Mouse (Mus musculus) CH12F3 (cell line): ENCODE data around the gene Gm20708.
"Not testable (repeated sequence)": the region's sequence is repeated elsewhere in the genome, so short reads cannot be mapped to it uniquely, and the experiment has no call there.

Source experiments
- in situ Hi-C: fragments of 300-500 bp; cut with MboI; formaldehyde crosslinking; loops from 2 replicates; pipeline ENCODE4 v1.14.3; 2020; ENCODE audit warnings: low sequenced_read_pairs

Gm20708 gene

GRCm38 (mm10) chr11:117780582-117781111, 28.8 kb upstream of the Gm20708 start:
- in situ Hi-C loops: no loop called here

GRCm38 (mm10) chr11:117781199-117781821, 28.2 kb upstream of the Gm20708 start:
- in situ Hi-C loops: no loop called here

GRCm38 (mm10) chr11:117781993-117782704, 27.3 kb upstream of the Gm20708 start, which contains the start of the genes Tmc8 and Tmc6:
Gene Tmc8 (plus strand): TSS chr11:117782076.
Gene Tmc6 (minus strand): TSS chr11:117782198.
- in situ Hi-C loops: no loop called here

GRCm38 (mm10) chr11:117782705-117783034, 26.8 kb upstream of the Gm20708 start:
- in situ Hi-C loops: no loop called here

- in situ Hi-C loops: no loop called here
Observed at GRCm38 (mm10) chr11:117783089-117783488, 26.4 kb upstream of the Gm20708 start.

- in situ Hi-C loops: no loop called here
Observed at GRCm38 (mm10) chr11:117783683-117784309, 25.7 kb upstream of the Gm20708 start.

GRCm38 (mm10) chr11:117786294-117786693, 23.2 kb upstream of the Gm20708 start:
- in situ Hi-C loops: no loop called here

- in situ Hi-C loops: not testable (repeated sequence)
Observed at GRCm38 (mm10) chr11:117788481-117788880, 21.0 kb upstream of the Gm20708 start.

GRCm38 (mm10) chr11:117790286-117790685, 19.2 kb upstream of the Gm20708 start:
- in situ Hi-C loops: no loop called here

GRCm38 (mm10) chr11:117790703-117791440, 18.6 kb upstream of the Gm20708 start:
- in situ Hi-C loops: no loop called here

- in situ Hi-C loops: no loop called here
Observed at GRCm38 (mm10) chr11:117791441-117791761, 18.1 kb upstream of the Gm20708 start.

GRCm38 (mm10) chr11:117792281-117792888, 17.1 kb upstream of the Gm20708 start:
- in situ Hi-C loops: no loop called here

- in situ Hi-C loops: no loop called here
Observed at GRCm38 (mm10) chr11:117794035-117794551, 15.4 kb upstream of the Gm20708 start.

- in situ Hi-C loops: no loop called here
Observed at GRCm38 (mm10) chr11:117796954-117797353, 12.5 kb upstream of the Gm20708 start.

- in situ Hi-C loops: no loop called here
Observed at GRCm38 (mm10) chr11:117797511-117798159, 11.8 kb upstream of the Gm20708 start, which contains the start of gene 6030468B19Rik. Gene 6030468B19Rik (plus strand): TSS chr11:117797660.

- in situ Hi-C loops: no loop called here
Observed at GRCm38 (mm10) chr11:117798160-117798541, 11.3 kb upstream of the Gm20708 start.

GRCm38 (mm10) chr11:117799174-117799573, 10.3 kb upstream of the Gm20708 start:
- in situ Hi-C loops: no loop called here

- in situ Hi-C loops: no loop called here
Observed at GRCm38 (mm10) chr11:117800038-117800437, 9.4 kb upstream of the Gm20708 start.

- in situ Hi-C loops: no loop called here
Observed at GRCm38 (mm10) chr11:117801650-117802049, 7.8 kb upstream of the Gm20708 start.

- in situ Hi-C loops: no loop called here
Observed at GRCm38 (mm10) chr11:117803166-117803688, 6.2 kb upstream of the Gm20708 start.
